Mouse (Mus musculus) embryonic facial prominence, embryonic 14.5 days (tissue): ENCODE data around the gene Shisa8. TPM values are rescaled to one million over a fixed set of nuclear protein-coding genes. Genes with fewer than 3 reads are reported as not detected.

ENCODE experiments used
- ATAC-seq: fragments of 200-750 bp; cut with Nextera tagmentation; 2 replicates; pipeline ENCODE4 v1.8.0; 2017; ENCODE audit warnings: low read depth, moderate number of reproducible peaks, moderate TSS enrichment
- DNase-seq: peaks from one replicate; pipeline ENCODE4 v3.0.0-alpha.2; 2015; ENCODE audit warnings: low spot score
- H3K27ac ChIP-seq: fragments of 300-500 bp; sonication (generic); replicated peaks from 2 replicates; pipeline ENCODE4 v1.5.1; 2014; ENCODE audit warnings: low read depth, mild to moderate bottlenecking, low read length, moderate library complexity
- H3K27me3 ChIP-seq: fragments of 300-500 bp; sonication (generic); replicated peaks from 2 replicates; pipeline ENCODE4 v1.6.1; 2014; ENCODE audit warnings: low read length; ENCODE audit not compliant: control insufficient read depth, insufficient read depth
- H3K36me3 ChIP-seq: fragments of 300-500 bp; sonication (generic); 2 replicates; pipeline ENCODE4 v1.6.1; 2014; ENCODE audit warnings: low read length, mixed read lengths; ENCODE audit not compliant: control insufficient read depth, insufficient read depth
- H3K4me1 ChIP-seq: fragments of 300-500 bp; sonication (generic); 2 replicates; pipeline ENCODE4 v1.6.1; 2014; ENCODE audit warnings: antibody characterized with exemption, low read length; ENCODE audit not compliant: control insufficient read depth, insufficient read depth
- H3K4me2 ChIP-seq: fragments of 300-500 bp; sonication (generic); 2 replicates; pipeline ENCODE4 v1.6.1; 2014; ENCODE audit warnings: low read depth, mild to moderate bottlenecking, low read length, moderate library complexity, mixed read lengths
- H3K4me3 ChIP-seq: fragments of 300-500 bp; sonication (generic); 2 replicates; pipeline ENCODE4 v1.5.1; 2014; ENCODE audit warnings: low read depth, mild to moderate bottlenecking, low read length
- H3K9ac ChIP-seq: fragments of 300-500 bp; sonication (generic); 2 replicates; pipeline ENCODE4 v1.6.1; 2014; ENCODE audit warnings: low read depth, mild to moderate bottlenecking, low read length, moderate library complexity, mixed read lengths
- H3K9me3 ChIP-seq: fragments of 300-500 bp; sonication (generic); 2 replicates; pipeline ENCODE4 v1.6.1; 2016; ENCODE audit warnings: low read length; ENCODE audit not compliant: control insufficient read depth
- WGBS: fragments of 180-500 bp; shearing (Covaris S2); extraction: QIAGEN DNeasy Blood & Tissue Kit; methylation state at CpG from one replicate; pipeline ENCODE4 v1.1.7; 2014; 5-methylcytosine and 5-hydroxymethylcytosine counted together
- polyA plus RNA-seq: library from polyadenylated mRNA; unstranded; fragments of >200 nt; fragmentation: Nextera tagmentation; extraction: Ambion mirVana; gene quantifications from 2 replicates; pipeline ENCODE4 v1.2.1, GENCODE M21; 2014

The Shisa8 gene
- polyA plus RNA-seq, 1 experiment from 2014 or later, result 1.4 TPM

DNA sequence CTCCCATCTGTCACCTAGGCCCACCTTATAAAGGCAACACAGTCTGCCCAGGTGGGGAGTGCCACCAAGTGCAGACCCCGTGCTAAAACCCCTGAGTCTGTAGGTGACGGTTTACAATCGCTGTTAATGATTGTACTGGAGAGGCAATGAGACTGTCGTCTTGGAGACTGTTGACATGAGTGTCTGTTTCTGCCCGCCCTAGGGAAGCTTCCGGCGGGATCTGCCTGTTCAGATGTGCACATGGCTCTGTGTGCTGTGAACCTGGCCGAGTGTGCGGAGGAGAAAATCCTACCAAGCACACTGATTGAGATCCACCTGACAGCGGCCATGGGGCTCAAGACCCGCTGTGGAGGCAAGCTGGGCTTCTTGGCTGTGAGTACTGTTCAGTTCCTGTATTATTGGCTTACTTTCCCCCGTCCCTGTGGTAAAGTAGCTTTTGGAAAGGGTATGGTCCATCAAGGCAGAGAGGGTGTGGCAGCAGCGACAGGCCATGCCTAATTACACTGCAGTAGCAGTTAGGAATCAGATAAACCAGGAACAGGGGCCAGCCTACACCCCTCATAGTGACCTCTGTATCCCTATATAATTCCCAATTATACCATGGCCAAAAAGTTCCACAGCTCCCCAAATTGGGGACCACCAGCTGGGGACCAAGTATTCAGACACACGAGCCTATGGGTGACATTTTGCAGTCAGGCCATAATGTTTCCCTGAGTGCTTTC is 27.4 kb downstream of the Shisa8 start:
- no peak overlapping the region for H3K4me2 ChIP-seq
- peaks cover 11% of the 10 kb centered on the region; the same call in 1 of the 2 replicates for H3K9me3 ChIP-seq
- peaks cover 97% of the 10 kb centered on the region for H3K36me3 ChIP-seq
- H3K27me3 ChIP-seq, result no peaks in the 10 kb centered on the region
- no peak for ATAC-seq
- no peak for DNase-seq
- no peak overlapping the region for H3K4me3 ChIP-seq
- no peak overlapping the region for H3K27ac ChIP-seq
- no peak overlapping the region for H3K9ac ChIP-seq
- no peaks in the 10 kb centered on the region for H3K4me1 ChIP-seq
- 87% methylated on average over 14 of the region's 14 CpGs for WGBS

DNA sequence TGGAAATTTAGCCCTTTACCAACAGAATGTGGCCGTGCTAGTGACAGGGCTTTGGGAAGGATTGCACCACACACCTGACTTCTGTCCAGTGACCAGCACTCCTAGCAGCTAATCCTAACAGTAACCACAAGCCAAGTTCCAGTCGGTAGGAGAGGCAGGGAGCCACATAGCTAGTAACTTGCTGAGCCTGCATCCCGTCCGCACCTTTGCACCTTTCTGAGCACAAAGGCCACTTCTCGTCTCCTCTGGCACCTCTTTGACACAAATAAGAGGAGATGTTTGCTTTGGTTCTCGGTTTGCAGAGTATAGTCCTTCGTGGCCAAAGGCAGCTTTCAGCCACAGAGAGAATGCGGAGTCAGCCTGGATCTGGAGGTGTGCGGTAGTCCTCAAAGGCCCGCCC is 28.0 kb downstream of the Shisa8 start:
- WGBS, result 89% methylated on average over 10 of the region's 10 CpGs
- ATAC-seq (no peak), DNase-seq (no peak)
- Histone ChIP-seq H3K27ac (no peak overlapping the region), H3K36me3 (peaks cover 100% of the 10 kb centered on the region), H3K4me1 (no peaks in the 10 kb centered on the region), H3K4me3 (no peak overlapping the region), H3K9ac (no peak overlapping the region), H3K4me2 (no peak overlapping the region), H3K9me3 (peaks cover 11% of the 10 kb centered on the region; the same call in 1 of the 2 replicates), H3K27me3 (no peaks in the 10 kb centered on the region)

DNA sequence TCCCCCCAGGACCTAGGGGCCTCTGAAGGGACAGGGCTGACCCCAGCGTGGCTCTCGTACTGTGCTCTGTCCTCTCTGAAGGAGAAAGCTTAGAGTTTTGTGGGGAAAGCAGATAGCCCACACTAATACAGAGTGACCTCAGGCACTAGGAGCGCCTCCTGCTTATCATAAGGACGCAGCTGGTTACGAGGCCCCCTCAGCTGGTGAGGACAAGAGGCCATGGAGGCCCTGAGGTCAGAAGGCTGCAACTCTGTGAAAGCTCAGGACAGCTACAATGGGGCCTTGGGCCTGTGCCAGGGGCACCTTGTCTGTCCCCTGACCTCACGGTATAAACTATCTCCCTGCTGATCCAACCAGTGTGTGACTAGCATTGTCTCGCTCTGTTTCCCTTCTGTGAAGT is 28.4 kb downstream of the Shisa8 start:
- H3K4me3 ChIP-seq, result no peak overlapping the region
- DNase-seq (no peak), ATAC-seq (no peak)
- H3K27ac ChIP-seq, result no peak overlapping the region
- H3K4me2 ChIP-seq, result no peak overlapping the region
- no peak overlapping the region for H3K9ac ChIP-seq
- H3K4me1 ChIP-seq, result no peaks in the 10 kb centered on the region
- peaks cover 11% of the 10 kb centered on the region; the same call in 1 of the 2 replicates for H3K9me3 ChIP-seq
- WGBS, result 83% methylated on average over 7 of the region's 7 CpGs
- H3K36me3 ChIP-seq, result peaks cover 100% of the 10 kb centered on the region
- H3K27me3 ChIP-seq, result no peaks in the 10 kb centered on the region

DNA sequence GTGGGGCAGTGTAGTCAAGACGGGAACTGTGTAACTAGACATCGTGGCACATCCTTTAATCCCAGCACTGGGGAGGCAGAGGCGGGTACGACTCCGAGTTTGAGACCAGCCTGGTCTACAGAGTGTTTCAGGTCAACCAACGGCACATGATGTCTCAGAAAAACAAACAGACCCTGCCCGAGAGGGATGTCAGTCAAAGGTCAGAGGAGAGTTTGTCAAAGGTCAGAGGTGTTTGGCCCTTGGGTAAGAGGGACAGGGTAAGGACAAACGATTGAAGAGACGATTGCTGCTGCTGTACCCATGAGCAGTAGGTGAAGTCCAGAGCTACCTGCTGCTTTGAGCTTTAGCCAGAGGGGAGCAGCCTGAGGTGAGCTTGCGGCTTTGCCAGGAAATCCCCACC is 29.0 kb downstream of the Shisa8 start:
- H3K27me3 ChIP-seq, result no peaks in the 10 kb centered on the region
- ATAC-seq, result no peak
- no peak for DNase-seq
- H3K4me1 ChIP-seq, result no peaks in the 10 kb centered on the region
- H3K27ac ChIP-seq, result no peak overlapping the region
- no peak overlapping the region for H3K9ac ChIP-seq
- H3K9me3 ChIP-seq, result peaks cover 11% of the 10 kb centered on the region; the same call in 1 of the 2 replicates
- H3K36me3 ChIP-seq, result peaks cover 100% of the 10 kb centered on the region
- no peak overlapping the region for H3K4me3 ChIP-seq
- H3K4me2 ChIP-seq, result no peak overlapping the region
- WGBS, result 68% methylated on average over 9 of the region's 10 CpGs

DNA sequence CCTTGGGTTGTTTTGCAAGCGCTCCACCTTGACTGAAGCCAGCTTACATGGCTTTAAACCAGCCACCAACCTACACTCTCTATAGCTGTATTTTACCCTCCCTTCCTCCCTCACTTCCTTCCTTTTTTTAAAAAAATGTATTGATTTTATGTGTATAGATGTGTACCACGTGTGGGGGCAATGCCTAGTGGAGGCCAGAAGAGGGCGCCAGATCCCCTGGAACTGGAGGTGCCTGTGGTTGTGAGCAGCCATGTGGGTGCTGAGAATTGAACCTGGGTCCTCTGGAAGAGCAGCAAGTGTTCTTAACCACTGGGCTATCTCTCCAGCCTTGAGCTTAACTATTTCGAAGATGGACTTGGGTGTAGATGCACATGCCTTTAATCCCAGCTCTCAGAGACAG is 30.3 kb downstream of the Shisa8 start:
- Histone ChIP-seq H3K9ac (no peak overlapping the region), H3K27ac (no peak overlapping the region), H3K36me3 (peaks cover 100% of the 10 kb centered on the region), H3K9me3 (peaks cover 11% of the 10 kb centered on the region; the same call in 1 of the 2 replicates), H3K4me1 (no peaks in the 10 kb centered on the region), H3K27me3 (no peaks in the 10 kb centered on the region), H3K4me3 (no peak overlapping the region), H3K4me2 (no peak overlapping the region)
- no peak for ATAC-seq
- no peak for DNase-seq
- WGBS, result 98% methylated on average over 4 of the region's 4 CpGs

DNA sequence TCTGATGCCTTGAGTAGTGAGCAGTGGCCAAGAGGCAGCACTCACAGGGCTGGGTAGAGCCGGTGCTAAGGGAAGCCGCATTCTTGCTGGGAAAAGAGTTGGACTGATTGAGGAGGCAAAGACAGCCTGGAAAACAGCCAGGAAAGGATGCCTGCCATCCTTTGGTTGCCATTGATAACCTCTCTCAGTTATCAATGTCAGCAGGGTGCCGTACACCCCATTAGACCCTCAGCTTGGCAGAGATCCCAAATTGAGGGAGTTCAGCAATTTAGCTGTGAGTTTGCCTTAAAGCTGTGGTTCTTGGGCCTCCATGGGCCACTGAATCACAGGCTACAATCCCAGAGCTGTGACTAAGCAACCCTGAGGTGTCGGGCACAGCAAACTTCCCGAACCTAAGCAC is 31.5 kb downstream of the Shisa8 start:
- no peak overlapping the region for H3K4me2 ChIP-seq
- no peak for ATAC-seq
- peaks cover 11% of the 10 kb centered on the region; the same call in 1 of the 2 replicates for H3K9me3 ChIP-seq
- H3K4me1 ChIP-seq, result no peaks in the 10 kb centered on the region
- H3K9ac ChIP-seq, result no peak overlapping the region
- no peaks in the 10 kb centered on the region for H3K27me3 ChIP-seq
- no peak overlapping the region for H3K27ac ChIP-seq
- no peak overlapping the region for H3K4me3 ChIP-seq
- DNase-seq, result no peak
- H3K36me3 ChIP-seq, result peaks cover 100% of the 10 kb centered on the region
- 88% methylated on average over 5 of the region's 5 CpGs for WGBS

DNA sequence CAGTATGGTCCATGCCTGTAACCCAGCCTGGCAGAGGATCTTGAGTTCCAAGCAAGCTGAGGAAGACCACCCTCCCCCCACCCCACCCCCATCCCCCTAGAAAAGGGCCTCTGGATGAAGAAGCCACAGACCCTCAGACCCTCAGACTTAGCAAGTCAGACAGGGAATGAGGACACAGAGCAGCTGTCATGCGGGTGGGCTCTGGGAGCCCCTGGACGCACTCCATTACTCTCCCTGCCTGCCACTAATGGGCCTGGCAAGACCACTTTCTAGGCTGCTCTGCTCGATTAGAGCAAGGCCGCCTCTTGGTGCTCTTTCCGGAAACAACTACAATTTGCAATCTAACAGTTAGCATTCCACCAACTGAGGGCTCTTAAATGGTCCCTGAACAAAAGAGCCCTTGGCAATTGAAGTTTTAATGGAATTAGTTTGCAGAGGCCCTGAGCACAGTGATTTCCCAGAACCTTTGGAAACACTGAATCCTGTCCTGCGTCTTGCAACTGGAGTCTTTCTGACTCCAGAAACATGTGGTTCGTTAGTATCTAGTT is 34.8 kb downstream of the Shisa8 start:
- Histone ChIP-seq H3K4me3 (no peak overlapping the region), H3K4me2 (no peak overlapping the region), H3K36me3 (peaks cover 99% of the 10 kb centered on the region), H3K9ac (no peak overlapping the region), H3K27me3 (no peaks in the 10 kb centered on the region), H3K27ac (no peak overlapping the region), H3K4me1 (no peaks in the 10 kb centered on the region), H3K9me3 (peaks cover 11% of the 10 kb centered on the region; the same call in 1 of the 2 replicates)
- WGBS, result 96% methylated on average over 7 of the region's 7 CpGs
- ATAC-seq, result no peak
- no peak for DNase-seq

DNA sequence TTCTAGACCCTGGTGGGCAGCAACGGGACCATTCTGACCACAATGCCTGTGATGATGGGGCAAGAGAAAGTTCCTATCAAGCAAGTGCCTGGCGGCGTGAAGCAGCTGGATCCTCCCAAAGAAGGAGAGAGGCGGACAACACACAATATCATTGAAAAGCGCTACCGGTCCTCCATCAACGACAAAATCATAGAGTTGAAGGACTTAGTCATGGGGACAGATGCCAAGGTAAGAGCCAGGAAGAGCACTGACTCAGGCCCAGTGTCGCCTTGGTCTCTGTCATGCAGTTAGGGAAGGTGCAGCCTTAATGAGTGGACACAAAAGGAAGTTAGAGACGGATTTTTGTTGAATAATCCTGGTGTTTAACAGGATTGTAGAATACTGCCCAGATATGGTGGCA is 37.5 kb downstream of the Shisa8 start:
- H3K27ac ChIP-seq, result no peak overlapping the region
- 93% methylated on average over 9 of the region's 9 CpGs for WGBS
- H3K4me2 ChIP-seq, result no peak overlapping the region
- DNase-seq (no peak), ATAC-seq (no peak)
- H3K36me3 ChIP-seq, result peaks cover 99% of the 10 kb centered on the region
- no peaks in the 10 kb centered on the region for H3K27me3 ChIP-seq
- no peaks in the 10 kb centered on the region for H3K4me1 ChIP-seq
- H3K9ac ChIP-seq, result no peak overlapping the region
- no peak overlapping the region for H3K4me3 ChIP-seq
- H3K9me3 ChIP-seq, result no peaks in the 10 kb centered on the region

DNA sequence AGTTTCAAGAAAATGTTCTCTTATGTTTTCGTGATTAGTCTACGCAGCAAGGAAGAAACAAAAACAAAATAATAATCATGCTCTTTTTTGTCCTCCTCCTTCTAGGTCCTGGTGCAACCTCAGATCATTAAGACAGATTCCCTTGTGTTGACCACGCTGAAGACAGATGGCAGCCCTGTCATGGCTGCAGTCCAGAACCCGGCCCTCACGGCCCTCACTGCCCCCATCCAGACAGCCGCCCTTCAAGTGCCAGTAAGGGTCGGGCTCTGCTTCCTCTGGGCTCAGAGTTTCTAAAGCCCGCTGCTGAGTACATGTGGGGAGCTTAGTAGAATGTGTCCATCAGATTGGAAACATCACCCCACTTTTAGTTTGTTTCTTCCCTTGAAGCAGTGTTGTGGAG is 40.0 kb downstream of the Shisa8 start:
- Histone ChIP-seq H3K4me2 (no peak overlapping the region), H3K4me1 (0 out of 2 replicates have a peak, but pooled peaks cover 5% of the 10 kb centered on the region), H3K27me3 (no peaks in the 10 kb centered on the region), H3K9me3 (no peaks in the 10 kb centered on the region), H3K27ac (no peak overlapping the region), H3K4me3 (no peak overlapping the region), H3K36me3 (peaks cover 84% of the 10 kb centered on the region), H3K9ac (no peak overlapping the region)
- DNase-seq (no peak), ATAC-seq (no peak)
- 84% methylated on average over 8 of the region's 8 CpGs for WGBS
